Mouse (Mus musculus): Measurements from ENCODE around the gene Nagk.

DNA sequence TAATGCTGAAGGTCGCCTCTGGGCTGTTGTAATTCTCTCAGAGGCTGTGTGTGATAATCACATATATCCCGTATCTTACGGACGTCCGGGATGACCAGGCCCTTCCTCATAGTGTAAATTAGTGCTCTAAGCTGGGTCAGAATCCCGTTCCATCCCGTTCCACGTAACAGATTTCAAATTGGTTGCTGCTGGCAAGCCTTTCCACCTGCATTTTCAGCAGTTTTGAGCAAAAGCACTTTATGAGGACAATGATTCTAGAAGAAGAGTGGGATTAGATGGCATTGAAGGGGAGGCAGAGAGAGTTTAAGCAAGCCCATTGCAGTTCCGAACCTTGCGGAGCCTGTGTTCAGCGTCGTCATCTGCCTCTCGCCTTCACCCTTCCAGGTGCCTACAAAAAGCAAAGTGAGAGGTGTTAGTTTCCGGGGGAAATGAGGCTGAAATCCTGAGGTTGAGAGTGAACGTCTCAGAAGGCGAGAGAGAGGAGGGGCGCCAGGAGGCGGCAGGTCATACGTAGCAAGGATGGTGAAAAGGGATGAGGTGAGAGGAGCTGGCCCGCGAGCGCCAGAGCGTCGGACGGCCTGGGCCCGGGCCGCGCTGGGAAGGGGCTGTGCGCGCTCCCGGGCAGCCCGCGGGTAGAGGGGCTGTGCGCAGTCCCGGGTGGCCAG is 36.3 kb downstream of the Nagk start:
- TF ChIP-seq CTCF (IDR thresholded peaks at IDR 0.05; ENCODE audit: low read depth, low read length) (no peak), POLR2A (IDR thresholded peaks at IDR 0.05; ENCODE audit: extremely low read depth, insufficient read depth, low read length) (no peak)

Data from liver, adult 2 months (tissue).